Mouse (Mus musculus) kidney, embryonic 14.5 days (tissue): ENCODE measurements around the gene Dcaf6. TPM values are rescaled to one million over a fixed set of nuclear protein-coding genes. Genes with fewer than 3 reads are reported as not detected.
"Not testable (repeated sequence)": the region's sequence is repeated elsewhere in the genome, so short reads cannot be mapped to it uniquely, and the experiment has no call there.

ENCODE experiments used
- ATAC-seq: fragments of 200-750 bp; cut with Nextera tagmentation; 2 replicates; pipeline ENCODE4 v1.8.0; 2017; ENCODE audit warnings: moderate number of reproducible peaks, mild to moderate bottlenecking, moderate TSS enrichment, moderate library complexity; ENCODE audit not compliant: low FRiP score, low TSS enrichment
- H3K27ac ChIP-seq: fragments of 300-500 bp; sonication (generic); 2 replicates; pipeline ENCODE4 v1.5.1; 2014; ENCODE audit warnings: low read depth, mild to moderate bottlenecking, low read length, moderate library complexity, mixed read lengths
- H3K27me3 ChIP-seq: fragments of 300-500 bp; sonication (generic); 2 replicates; pipeline ENCODE4 v1.6.1; 2014; ENCODE audit warnings: mild to moderate bottlenecking, low read length; ENCODE audit not compliant: control insufficient read depth, insufficient read depth
- H3K36me3 ChIP-seq: fragments of 300-500 bp; sonication (generic); 2 replicates; pipeline ENCODE4 v1.6.1; 2014; ENCODE audit warnings: low read length, mixed read lengths; ENCODE audit not compliant: control insufficient read depth, insufficient read depth
- H3K4me1 ChIP-seq: fragments of 300-500 bp; sonication (generic); 2 replicates; pipeline ENCODE4 v1.6.1; 2014; ENCODE audit warnings: low read length, mixed read lengths; ENCODE audit not compliant: control insufficient read depth, insufficient read depth
- H3K4me2 ChIP-seq: fragments of 300-500 bp; sonication (generic); replicated peaks from 2 replicates; pipeline ENCODE4 v1.6.1; 2014; ENCODE audit warnings: low read depth, mild to moderate bottlenecking, low read length
- H3K4me3 ChIP-seq: fragments of 300-500 bp; sonication (generic); 2 replicates; pipeline ENCODE4 v1.5.1; 2014; ENCODE audit warnings: mild to moderate bottlenecking, low read length
- H3K9ac ChIP-seq: fragments of 300-500 bp; sonication (generic); 2 replicates; pipeline ENCODE4 v1.6.1; 2014; ENCODE audit warnings: low read depth, mild to moderate bottlenecking, low read length, moderate library complexity
- H3K9me3 ChIP-seq: fragments of 300-500 bp; sonication (generic); 2 replicates; pipeline ENCODE4 v1.6.1; 2016; ENCODE audit warnings: low read length; ENCODE audit not compliant: control insufficient read depth
- WGBS: fragments of 180-500 bp; shearing (Covaris S2); extraction: QIAGEN DNeasy Blood & Tissue Kit; methylation state at CpG from one replicate; pipeline ENCODE4 v1.1.7; 2014; 5-methylcytosine and 5-hydroxymethylcytosine counted together
- polyA plus RNA-seq: library from polyadenylated mRNA; unstranded; fragments of >200 nt; fragmentation: Nextera tagmentation; extraction: Ambion mirVana; gene quantifications from 2 replicates; pipeline ENCODE4 v1.2.1, GENCODE M21; 2014

Gene Dcaf6
- polyA plus RNA-seq, 1 experiment from 2014 or later: 18.4 TPM

DNA sequence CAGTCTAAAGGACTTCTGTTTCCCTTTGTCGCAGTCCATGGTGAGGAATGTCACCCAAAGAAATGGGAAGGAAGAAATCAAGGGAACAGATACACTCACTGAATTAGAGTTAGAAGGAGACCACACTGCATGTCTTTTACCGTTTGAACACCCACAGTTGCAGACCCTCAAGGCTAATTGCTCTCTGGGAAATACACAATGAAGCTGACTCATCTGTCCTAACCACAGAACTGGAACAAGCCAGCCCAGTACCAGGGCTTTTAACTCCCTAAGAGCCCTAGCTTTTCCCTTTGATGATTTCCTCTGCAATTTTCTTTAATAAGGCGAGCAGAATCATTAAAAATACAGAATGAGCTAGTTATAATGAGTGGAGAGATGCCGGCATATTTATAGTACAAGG, 115.8 kb downstream of the Dcaf6 start:
- H3K27me3 ChIP-seq: no peaks in the 10 kb centered on the region
- no peak overlapping the region for H3K9ac ChIP-seq
- WGBS: 61% methylated on average over 4 of the region's 4 CpGs
- H3K4me2 ChIP-seq: no peak overlapping the region
- H3K4me1 ChIP-seq: no peaks in the 10 kb centered on the region
- ATAC-seq: 0 out of 2 replicates have a peak, but pooled peaks have one; percentile 62
- H3K9me3 ChIP-seq: no peaks in the 10 kb centered on the region
- no peak overlapping the region for H3K27ac ChIP-seq
- no peak overlapping the region for H3K4me3 ChIP-seq
- H3K36me3 ChIP-seq: no peaks in the 10 kb centered on the region

DNA sequence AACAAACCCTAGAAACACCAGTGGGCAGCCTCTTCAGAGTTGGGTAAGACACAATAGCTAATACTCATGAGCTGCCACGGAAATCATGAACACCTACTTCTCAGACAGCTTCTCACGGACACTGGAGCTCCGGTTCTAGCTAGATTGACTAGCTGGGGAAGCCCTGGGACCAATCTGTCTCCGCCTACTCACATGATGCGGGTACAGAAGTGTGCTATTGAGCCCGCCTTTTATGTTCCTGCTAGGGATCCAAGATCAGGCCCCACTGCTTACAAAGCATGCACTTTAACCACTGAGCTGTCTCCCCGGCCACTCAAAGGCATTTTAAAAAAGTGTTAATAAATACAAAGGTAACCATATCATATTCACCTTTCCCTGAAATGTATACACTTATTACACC, 118.1 kb downstream of the Dcaf6 start:
- Histone ChIP-seq H3K27ac (no peak overlapping the region), H3K9me3 (no peaks in the 10 kb centered on the region), H3K4me2 (no peak overlapping the region), H3K27me3 (no peaks in the 10 kb centered on the region), H3K4me3 (no peak overlapping the region), H3K4me1 (no peaks in the 10 kb centered on the region), H3K9ac (no peak overlapping the region), H3K36me3 (peaks cover 3% of the 10 kb centered on the region; the same call in 1 of the 2 replicates)
- WGBS: 64% methylated on average over 7 of the region's 7 CpGs
- ATAC-seq: no peak

DNA sequence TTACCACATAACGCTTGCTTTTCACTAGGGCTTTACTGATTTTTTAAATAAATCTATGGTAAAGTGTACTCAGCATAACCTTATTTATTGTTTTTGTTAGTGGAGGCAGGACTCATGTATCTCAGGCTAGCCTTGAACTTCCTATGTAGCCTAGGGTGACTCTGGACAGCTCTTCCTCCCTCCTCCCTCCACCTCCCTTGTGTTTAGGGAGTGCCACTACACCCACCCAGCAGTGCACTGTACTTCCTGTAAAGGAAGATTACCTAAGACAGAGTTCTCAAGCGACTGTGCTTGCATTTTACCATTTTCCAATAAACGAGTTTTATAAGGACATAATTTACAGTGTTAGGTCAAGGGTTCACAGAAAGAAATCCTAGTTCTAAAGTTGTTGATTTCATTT, 127.5 kb downstream of the Dcaf6 start:
- no peaks in the 10 kb centered on the region for H3K27me3 ChIP-seq
- H3K9me3 ChIP-seq: no peaks in the 10 kb centered on the region
- H3K4me3 ChIP-seq: no peak overlapping the region
- H3K9ac ChIP-seq: no peak overlapping the region
- H3K4me1 ChIP-seq: no peaks in the 10 kb centered on the region
- no peak overlapping the region for H3K27ac ChIP-seq
- no peak overlapping the region for H3K4me2 ChIP-seq
- H3K36me3 ChIP-seq: peaks cover 2% of the 10 kb centered on the region; the same call in 1 of the 2 replicates
- ATAC-seq: no peak
- 75% methylated on average over 3 of the region's 3 CpGs for WGBS

DNA sequence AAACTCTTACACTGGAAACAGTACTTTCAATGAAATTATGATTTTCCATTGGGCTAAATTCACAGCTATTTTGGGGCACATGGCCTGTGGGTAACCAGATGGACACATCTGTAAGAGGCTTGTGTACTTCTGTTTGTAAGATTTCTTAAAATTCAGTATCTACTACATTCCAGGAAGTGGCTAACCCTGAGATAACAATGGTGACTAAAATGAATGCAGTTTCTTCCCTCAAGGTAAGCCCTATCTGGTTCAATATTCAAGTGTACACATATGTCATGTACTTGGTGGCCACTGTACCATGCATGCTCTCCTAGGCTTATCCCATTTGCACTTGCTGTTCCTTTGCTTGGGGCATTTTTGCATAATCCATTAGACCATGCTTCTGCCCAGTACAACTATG, 129.4 kb downstream of the Dcaf6 start:
- H3K9me3 ChIP-seq: no peaks in the 10 kb centered on the region
- no peak for ATAC-seq
- H3K36me3 ChIP-seq: no peaks in the 10 kb centered on the region; the same call in 1 of the 2 replicates
- H3K4me3 ChIP-seq: no peak overlapping the region
- H3K4me2 ChIP-seq: no peak overlapping the region
- no peaks in the 10 kb centered on the region for H3K4me1 ChIP-seq
- H3K9ac ChIP-seq: no peak overlapping the region
- H3K27me3 ChIP-seq: no peaks in the 10 kb centered on the region
- H3K27ac ChIP-seq: no peak overlapping the region

DNA sequence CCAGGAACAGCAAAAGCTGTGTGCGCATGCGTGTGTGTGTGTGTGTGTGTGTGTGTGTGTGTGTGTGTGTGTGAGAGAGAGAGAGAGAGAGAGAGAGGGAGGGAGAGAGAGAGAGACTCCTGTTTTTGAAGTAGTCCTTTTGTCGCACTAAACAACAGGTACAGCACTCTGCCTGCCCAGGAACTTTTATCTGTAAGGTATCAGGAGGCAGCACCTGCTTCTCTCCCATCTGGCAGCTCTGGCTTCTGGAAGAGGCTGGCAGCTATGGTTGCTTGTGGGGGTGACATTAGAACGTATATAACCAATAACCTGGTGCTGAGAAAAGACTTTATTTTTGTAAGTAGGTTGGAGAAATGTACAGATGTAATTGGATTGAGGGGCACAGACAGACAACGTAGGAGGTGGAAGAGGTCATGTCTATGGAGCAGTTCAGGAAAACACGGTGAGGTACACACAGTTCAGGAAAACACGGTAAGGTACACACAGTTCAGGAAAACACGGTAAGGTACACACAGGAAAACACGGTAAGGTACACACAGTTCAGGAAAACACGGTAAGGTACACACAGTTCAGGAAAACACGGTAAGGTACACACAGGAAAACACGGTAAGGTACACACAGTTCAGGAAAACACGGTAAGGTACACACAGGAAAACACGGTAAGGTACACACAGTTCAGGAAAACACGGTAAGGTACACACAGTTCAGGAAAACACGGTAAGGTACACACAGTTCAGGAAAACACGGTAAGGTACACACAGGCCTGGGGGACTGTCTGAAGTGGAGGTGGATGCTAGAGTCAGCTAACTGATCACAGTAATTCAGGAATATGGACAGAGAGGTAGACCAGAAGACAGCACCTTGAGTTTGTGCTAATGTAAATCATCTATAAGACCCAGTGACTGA, 131.6 kb downstream of the Dcaf6 start:
- not testable (repeated sequence) for H3K9ac ChIP-seq, H3K9me3 ChIP-seq, H3K36me3 ChIP-seq, H3K4me1 ChIP-seq, H3K27ac ChIP-seq, H3K4me2 ChIP-seq, H3K27me3 ChIP-seq, H3K4me3 ChIP-seq, ATAC-seq
- WGBS: 93% methylated on average over 17 of the region's 17 CpGs

DNA sequence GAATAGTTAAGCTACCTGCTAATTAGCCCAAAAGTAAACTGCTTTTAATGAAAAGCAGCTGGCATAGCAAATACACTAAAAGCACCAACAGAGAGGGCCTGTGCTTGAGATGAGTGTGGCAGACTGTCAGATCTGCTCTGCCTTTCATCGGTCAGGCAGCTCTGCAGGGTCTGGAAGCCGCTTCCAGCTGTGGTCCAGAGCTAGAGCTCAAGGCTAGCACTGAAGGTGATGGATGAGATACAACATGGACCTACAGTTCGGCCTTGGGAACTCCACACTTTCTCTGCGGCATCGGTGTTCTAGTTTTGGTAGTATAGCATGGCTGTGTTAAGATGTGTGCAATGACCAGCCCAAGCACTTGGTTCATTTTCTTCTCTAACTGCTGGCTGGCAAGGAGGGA, 132.4 kb downstream of the Dcaf6 start:
- Histone ChIP-seq H3K27me3 (no peaks in the 10 kb centered on the region), H3K27ac (no peak overlapping the region), H3K9me3 (no peaks in the 10 kb centered on the region), H3K9ac (no peak overlapping the region), H3K4me1 (no peaks in the 10 kb centered on the region), H3K36me3 (peaks cover 3% of the 10 kb centered on the region; the same call in 1 of the 2 replicates), H3K4me3 (no peak overlapping the region), H3K4me2 (no peak overlapping the region)
- no peak for ATAC-seq
- WGBS: 94% methylated on average over 5 of the region's 5 CpGs

DNA sequence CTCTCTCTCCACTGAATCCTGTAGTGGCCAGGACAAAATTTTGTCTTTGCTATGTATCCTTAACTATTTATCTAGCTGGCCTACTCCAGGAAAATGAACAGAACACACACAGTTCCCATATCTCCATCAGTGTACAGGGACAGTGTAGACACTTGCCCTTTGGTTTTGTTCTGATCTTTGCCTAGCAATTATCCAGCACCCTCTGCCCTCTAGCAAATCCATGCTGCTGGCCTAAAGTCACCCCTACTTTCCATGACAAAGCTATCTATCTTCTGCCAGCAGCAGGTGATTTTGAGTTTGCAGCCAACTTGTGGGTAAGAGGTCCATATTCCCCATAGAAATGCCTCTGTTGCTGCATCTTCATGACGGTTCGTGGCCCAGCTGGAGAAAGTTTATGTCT, 132.9 kb downstream of the Dcaf6 start:
- no peaks in the 10 kb centered on the region for H3K9me3 ChIP-seq
- H3K27ac ChIP-seq: no peak overlapping the region
- no peaks in the 10 kb centered on the region for H3K27me3 ChIP-seq
- no peaks in the 10 kb centered on the region for H3K4me1 ChIP-seq
- no peak overlapping the region for H3K9ac ChIP-seq
- 89% methylated on average over 2 of the region's 2 CpGs for WGBS
- no peak for ATAC-seq
- no peak overlapping the region for H3K4me2 ChIP-seq
- peaks cover 3% of the 10 kb centered on the region; the same call in 1 of the 2 replicates for H3K36me3 ChIP-seq
- no peak overlapping the region for H3K4me3 ChIP-seq

DNA sequence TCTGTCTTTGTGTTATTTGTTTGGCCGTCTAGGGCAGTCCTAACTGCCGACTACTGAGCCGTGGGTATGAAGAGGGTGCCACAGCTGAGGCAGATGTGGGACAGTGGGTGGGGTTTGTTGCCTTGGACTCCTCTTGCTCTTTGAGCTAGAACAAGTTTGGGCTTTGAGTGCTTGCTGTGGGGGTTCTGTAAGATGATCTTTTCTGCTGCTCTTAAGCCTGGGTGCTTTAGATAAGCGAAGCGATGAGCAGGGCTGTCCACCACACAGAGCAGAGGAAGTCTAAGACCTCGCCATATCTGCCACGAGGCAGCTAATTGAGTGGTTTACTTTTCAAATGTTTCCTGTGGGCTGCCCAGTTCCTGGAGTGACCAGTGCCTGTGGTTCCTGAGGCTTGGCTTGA, 137.3 kb downstream of the Dcaf6 start:
- H3K4me3 ChIP-seq: no peak overlapping the region
- H3K9me3 ChIP-seq: no peaks in the 10 kb centered on the region
- H3K36me3 ChIP-seq: peaks cover 19% of the 10 kb centered on the region
- H3K4me1 ChIP-seq: no peaks in the 10 kb centered on the region; the same call in 1 of the 2 replicates
- no peak for ATAC-seq
- no peak overlapping the region for H3K4me2 ChIP-seq
- no peak overlapping the region for H3K9ac ChIP-seq
- no peaks in the 10 kb centered on the region for H3K27me3 ChIP-seq
- H3K27ac ChIP-seq: no peak overlapping the region
- 81% methylated on average over 7 of the region's 7 CpGs for WGBS

DNA sequence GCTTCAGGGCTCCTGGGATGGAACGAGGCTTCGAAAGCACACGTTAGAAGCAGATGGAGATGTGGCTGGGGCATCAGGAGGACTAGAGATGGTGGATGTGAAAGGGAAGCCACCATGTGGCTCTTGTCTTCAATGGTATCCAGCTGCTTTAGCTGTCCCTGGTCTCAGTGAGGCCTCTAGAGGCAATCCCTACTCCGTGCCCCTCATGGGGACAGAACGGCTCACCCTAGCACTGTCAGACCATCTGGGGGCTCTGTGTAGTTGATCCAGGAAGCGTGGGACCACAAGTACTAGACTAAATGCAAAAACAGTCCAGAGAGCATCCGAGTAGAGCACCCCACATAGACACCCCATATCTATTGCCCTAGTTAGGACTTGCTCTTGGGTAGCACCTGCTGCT, 138.4 kb downstream of the Dcaf6 start:
- Histone ChIP-seq H3K9me3 (no peaks in the 10 kb centered on the region), H3K36me3 (peaks cover 19% of the 10 kb centered on the region), H3K4me2 (no peak overlapping the region), H3K4me3 (no peak overlapping the region), H3K27ac (0 out of 2 replicates have a peak overlapping the region, but pooled peaks have one; percentile 17), H3K9ac (no peak overlapping the region), H3K4me1 (no peaks in the 10 kb centered on the region; the same call in 1 of the 2 replicates), H3K27me3 (no peaks in the 10 kb centered on the region)
- WGBS: 88% methylated on average over 7 of the region's 7 CpGs
- ATAC-seq: no peak
